Mouse (Mus musculus) stomach, embryonic 16.5 days (tissue): ENCODE data around the gene Sptbn4. TPM values are rescaled to one million over a fixed set of nuclear protein-coding genes. Genes with fewer than 3 reads are reported as not detected.

Experiments used
- ATAC-seq: fragments of 200-750 bp; cut with Nextera tagmentation; 2 replicates; pipeline ENCODE4 v1.8.0; 2017; ENCODE audit warnings: moderate number of reproducible peaks, moderate TSS enrichment; ENCODE audit not compliant: insufficient read depth, low FRiP score
- H3K27ac ChIP-seq: fragments of 300-500 bp; sonication (generic); 2 replicates; pipeline ENCODE4 v1.5.1; 2014; ENCODE audit warnings: low read length
- H3K27me3 ChIP-seq: fragments of 300-500 bp; sonication (generic); 2 replicates; pipeline ENCODE4 v1.6.1; 2014; ENCODE audit warnings: low read length, control low read depth, mixed read lengths; ENCODE audit not compliant: control insufficient read depth, insufficient read depth
- H3K36me3 ChIP-seq: fragments of 300-500 bp; sonication (generic); 2 replicates; pipeline ENCODE4 v1.6.1; 2014; ENCODE audit warnings: low read length; ENCODE audit not compliant: control insufficient read depth, insufficient read depth
- H3K4me1 ChIP-seq: fragments of 300-500 bp; sonication (generic); 2 replicates; pipeline ENCODE4 v1.6.1; 2014; ENCODE audit warnings: low read length, control low read depth, mixed read lengths; ENCODE audit not compliant: control insufficient read depth, insufficient read depth
- H3K4me2 ChIP-seq: fragments of 300-500 bp; sonication (generic); 2 replicates; pipeline ENCODE4 v1.6.1; 2014; ENCODE audit warnings: low read depth, low read length, mixed read lengths
- H3K4me3 ChIP-seq: fragments of 300-500 bp; sonication (generic); replicated peaks from 2 replicates; pipeline ENCODE4 v1.5.1; 2014; ENCODE audit warnings: mild to moderate bottlenecking, low read length
- H3K9ac ChIP-seq: fragments of 300-500 bp; sonication (generic); 2 replicates; pipeline ENCODE4 v1.6.1; 2014; ENCODE audit warnings: low read length
- H3K9me3 ChIP-seq: fragments of 300-500 bp; sonication (generic); replicated peaks from 2 replicates; pipeline ENCODE4 v1.6.1; 2016; ENCODE audit warnings: low read length, control low read depth; ENCODE audit not compliant: control insufficient read depth
- WGBS: fragments of 180-500 bp; shearing (Covaris S2); extraction: QIAGEN DNeasy Blood & Tissue Kit; methylation state at CpG from one replicate; pipeline ENCODE4 v1.1.7; 2014; 5-methylcytosine and 5-hydroxymethylcytosine counted together
- polyA plus RNA-seq: library from polyadenylated mRNA; unstranded; fragments of >200 nt; fragmentation: Nextera tagmentation; extraction: Ambion mirVana; gene quantifications from 2 replicates; pipeline ENCODE4 v1.2.1, GENCODE M21; 2015

The Sptbn4 gene
- polyA plus RNA-seq, 1 experiment from 2014 or later: 0.50 TPM

GRCm38 (mm10) chr7:27478561-27478960 lies 31.1 kb upstream of the Sptbn4 start:
- Histone ChIP-seq H3K27ac (peak overlapping the region; percentile 48; the same call in 1 of the 2 replicates), H3K9me3 (no peaks in the 10 kb centered on the region), H3K4me2 (no peak overlapping the region), H3K4me3 (no peak overlapping the region), H3K9ac (no peak overlapping the region), H3K36me3 (peaks cover 10% of the 10 kb centered on the region), H3K27me3 (no peaks in the 10 kb centered on the region), H3K4me1 (peaks cover 26% of the 10 kb centered on the region)
- WGBS: 61% methylated on average over 7 of the region's 7 CpGs
- no peak for ATAC-seq

DNA sequence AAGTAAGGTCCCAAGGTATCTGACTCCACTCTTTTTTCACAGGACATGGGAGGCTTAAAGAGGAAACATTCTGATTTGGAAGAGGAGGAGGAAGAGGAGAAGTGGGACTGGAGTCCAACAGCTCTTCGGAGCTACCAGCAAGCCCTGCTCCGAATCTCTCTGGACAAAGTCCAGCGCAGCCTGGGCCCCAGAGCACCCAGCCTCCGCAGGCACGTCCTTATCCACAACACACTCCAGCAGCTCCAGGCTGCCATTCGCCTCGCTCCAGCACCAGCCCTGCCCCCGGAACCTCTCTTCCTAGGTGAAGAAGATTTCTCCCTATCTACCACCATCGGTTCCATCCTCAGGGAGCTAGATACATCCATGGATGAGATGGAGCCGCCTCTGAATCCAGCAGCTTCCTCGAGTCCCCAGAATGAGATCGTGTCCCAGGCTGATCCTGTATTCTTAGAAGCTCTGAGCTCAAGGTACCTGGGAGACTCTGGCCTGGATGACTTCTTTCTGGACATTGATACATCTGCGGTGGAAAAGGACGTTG lies 28.7 kb upstream of the Sptbn4 start:
- Histone ChIP-seq H3K27ac (no peak overlapping the region), H3K36me3 (peaks cover 10% of the 10 kb centered on the region), H3K27me3 (no peaks in the 10 kb centered on the region), H3K4me3 (no peak overlapping the region), H3K4me2 (no peak overlapping the region), H3K4me1 (peaks cover 17% of the 10 kb centered on the region), H3K9ac (peak overlapping the region; percentile 19; the same call in 1 of the 2 replicates), H3K9me3 (no peaks in the 10 kb centered on the region)
- ATAC-seq: no peak
- WGBS: 92% methylated on average over 14 of the region's 14 CpGs

GRCm38 (mm10) chr7:27475596-27475995 lies 28.1 kb upstream of the Sptbn4 start:
- Histone ChIP-seq H3K27me3 (no peaks in the 10 kb centered on the region), H3K4me3 (peak overlapping the region; percentile 79; the same call in 1 of the 2 replicates), H3K9ac (peak overlapping the region; percentile 46), H3K36me3 (peaks cover 10% of the 10 kb centered on the region), H3K4me2 (peak overlapping the region; percentile 54), H3K9me3 (no peaks in the 10 kb centered on the region), H3K27ac (peak overlapping the region; percentile 98; the same call in 1 of the 2 replicates), H3K4me1 (peaks cover 12% of the 10 kb centered on the region)
- no peak for ATAC-seq
- WGBS: 89% methylated on average over 2 of the region's 2 CpGs

DNA sequence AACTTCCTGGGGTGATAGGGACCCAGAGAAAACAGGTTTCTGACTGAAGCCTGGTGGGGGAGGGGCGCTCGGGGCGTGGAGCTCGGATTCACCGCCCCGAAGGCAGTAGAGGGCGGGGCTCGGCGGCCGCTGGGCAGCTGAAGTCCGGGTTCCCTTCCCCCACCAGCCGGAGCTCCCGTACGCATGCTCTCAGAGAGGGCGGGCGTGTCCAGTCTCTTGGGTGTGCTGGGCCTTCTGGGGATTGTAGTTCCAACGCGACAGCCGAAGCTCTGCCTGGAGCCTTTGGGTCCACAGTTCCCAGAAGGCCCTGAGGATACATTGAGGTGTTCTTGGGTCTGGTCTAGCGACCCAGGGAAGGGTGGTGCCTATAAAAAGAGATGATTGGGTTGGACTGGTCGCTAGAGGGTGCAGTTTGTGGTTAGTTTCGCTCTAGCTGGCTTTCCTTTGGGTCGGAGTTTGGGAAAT lies 27.0 kb upstream of the Sptbn4 start:
- ATAC-seq: peak; percentile 94
- H3K4me1 ChIP-seq: peaks cover 10% of the 10 kb centered on the region
- no peaks in the 10 kb centered on the region for H3K9me3 ChIP-seq
- H3K27me3 ChIP-seq: no peaks in the 10 kb centered on the region
- H3K4me2 ChIP-seq: peak overlapping the region; percentile 65
- under 1% methylated on average over 23 of the region's 23 CpGs for WGBS
- peak overlapping the region; percentile 98 for H3K27ac ChIP-seq
- H3K9ac ChIP-seq: peak overlapping the region; percentile 83
- H3K4me3 ChIP-seq: peak overlapping the region; percentile 79
- peaks cover 10% of the 10 kb centered on the region for H3K36me3 ChIP-seq

GRCm38 (mm10) chr7:27473835-27474489 lies 26.5 kb upstream of the Sptbn4 start:
- peak overlapping the region; percentile 98 for H3K27ac ChIP-seq
- under 1% methylated on average over 34 of the region's 34 CpGs for WGBS
- H3K4me2 ChIP-seq: peak overlapping the region; percentile 65
- peak overlapping the region; percentile 83 for H3K9ac ChIP-seq
- ATAC-seq: no peak
- H3K4me3 ChIP-seq: peak overlapping the region; percentile 79
- peaks cover 10% of the 10 kb centered on the region for H3K36me3 ChIP-seq
- H3K27me3 ChIP-seq: no peaks in the 10 kb centered on the region
- H3K4me1 ChIP-seq: peaks cover 10% of the 10 kb centered on the region
- H3K9me3 ChIP-seq: no peaks in the 10 kb centered on the region

- Histone ChIP-seq H3K27ac (peak within 1 kb of the TSS; percentile 98), H3K4me2 (peak within 1 kb of the TSS; percentile 65)
These were observed 25.8 kb upstream of the Sptbn4 start, which contains the start of gene Sertad3 for GRCm38 (mm10) chr7:27473156-27473834. Sertad3 (plus strand) TSS chr7:27473768.

DNA sequence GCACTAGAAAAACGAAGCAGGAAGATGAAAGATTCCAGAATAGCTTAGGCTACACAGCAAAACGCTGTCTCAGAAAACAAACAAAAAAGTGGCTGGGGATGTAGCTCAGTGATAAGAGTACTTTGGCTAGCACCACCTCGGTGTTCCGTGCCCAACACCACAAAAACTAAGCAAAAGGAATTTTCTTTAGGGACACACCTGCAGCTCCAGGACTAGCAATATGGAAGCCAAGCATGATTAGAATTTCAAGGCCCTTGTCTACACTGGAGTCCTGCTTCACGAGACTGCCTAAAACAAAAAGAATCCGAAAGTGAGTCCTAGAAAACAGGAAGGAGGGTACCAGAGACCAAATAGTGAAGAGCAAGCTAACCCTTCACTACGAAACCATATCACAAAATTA lies 25.1 kb upstream of the Sptbn4 start:
- Histone ChIP-seq H3K27me3 (no peaks in the 10 kb centered on the region), H3K27ac (peak overlapping the region; percentile 98), H3K4me3 (peak overlapping the region; percentile 79), H3K4me2 (peak overlapping the region; percentile 57), H3K4me1 (no peaks in the 10 kb centered on the region), H3K9ac (peak overlapping the region; percentile 83), H3K9me3 (no peaks in the 10 kb centered on the region), H3K36me3 (peaks cover 10% of the 10 kb centered on the region)
- WGBS: 17% methylated on average over 7 of the region's 7 CpGs
- ATAC-seq: no peak

More at GRCm38 (mm10) chr7:27473156-27473834, 25.8 kb upstream of the Sptbn4 start, which contains the start of gene Sertad3:
- H3K36me3 ChIP-seq: peaks cover 10% of the 10 kb centered on the region
- H3K4me1 ChIP-seq: peaks cover 6% of the 10 kb centered on the region
- no peaks in the 10 kb centered on the region for H3K27me3 ChIP-seq
- H3K4me3 ChIP-seq: peak within 1 kb of the TSS; percentile 79
- peak within 1 kb of the TSS; percentile 83 for H3K9ac ChIP-seq
- H3K9me3 ChIP-seq: no peaks in the 10 kb centered on the region
- ATAC-seq: peak; percentile 92
- under 1% methylated on average over 36 of the region's 36 CpGs for WGBS

DNA sequence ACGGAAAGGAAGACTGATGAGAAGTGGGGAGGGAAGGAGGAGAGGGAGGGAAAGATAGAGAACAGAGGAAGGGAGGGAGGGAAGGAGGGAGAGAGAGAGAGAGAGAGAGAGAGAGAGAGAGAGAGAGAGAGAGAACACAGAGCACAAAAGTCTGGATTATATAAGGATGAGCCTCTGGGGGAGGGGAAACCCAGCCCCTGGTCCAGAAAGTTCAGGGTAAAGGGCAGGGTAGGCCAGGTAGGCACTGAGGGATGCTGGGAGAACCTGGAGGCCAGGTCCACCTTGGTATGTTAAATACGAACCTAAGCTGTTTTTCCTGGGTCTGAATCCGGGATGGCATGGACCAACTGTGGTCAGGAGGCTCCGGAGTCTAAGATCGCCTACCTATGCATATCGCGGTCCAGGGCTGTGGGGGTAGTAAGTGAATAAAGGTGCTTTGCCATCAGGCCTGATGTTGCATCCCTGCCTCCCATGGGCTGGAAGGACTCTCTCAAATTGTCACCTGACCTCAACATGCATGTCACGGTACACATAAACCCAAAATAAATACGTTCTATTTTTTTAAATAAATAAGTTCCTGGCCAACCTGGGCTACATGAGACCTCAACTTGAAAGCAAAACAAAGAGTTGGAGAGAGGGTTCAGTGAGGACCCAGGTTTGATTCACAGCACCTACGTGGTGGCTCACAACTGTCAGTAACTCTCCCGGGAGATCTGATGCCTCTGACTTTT lies 24.1 kb upstream of the Sptbn4 start:
- no peak overlapping the region for H3K9ac ChIP-seq
- no peak overlapping the region for H3K4me3 ChIP-seq
- no peak overlapping the region for H3K27ac ChIP-seq
- no peak overlapping the region for H3K4me2 ChIP-seq
- 90% methylated on average over 11 of the region's 11 CpGs for WGBS
- no peak for ATAC-seq
- H3K9me3 ChIP-seq: no peaks in the 10 kb centered on the region
- peaks cover 5% of the 10 kb centered on the region for H3K36me3 ChIP-seq
- H3K27me3 ChIP-seq: no peaks in the 10 kb centered on the region
- no peaks in the 10 kb centered on the region for H3K4me1 ChIP-seq
